Mouse (Mus musculus): Measurements from ENCODE around the gene Gimap1. TPM values are rescaled to one million over a fixed set of nuclear protein-coding genes. Genes with fewer than 3 reads are reported as not detected.

Gimap1 gene
- 2.8 and 5.2 TPM in 2 replicates for polyA plus RNA-seq (2014; fragmentation: Nextera tagmentation; extraction: Ambion mirVana)

- Histone ChIP-seq H3K27me3 (ENCODE audit: control insufficient read depth, insufficient read depth, low read length) (peaks cover 17% of the 10 kb centered on the region), H3K27ac (replicated peaks; ENCODE audit: low read depth, low read length) (no peak within 1 kb of the TSS), H3K9me3 (ENCODE audit: control insufficient read depth, low read length) (no peaks in the 10 kb centered on the region), H3K4me1 (ENCODE audit: control insufficient read depth, insufficient read depth, low read length) (no peaks in the 10 kb centered on the region), H3K9ac (replicated peaks; ENCODE audit: low read length) (no peak within 1 kb of the TSS), H3K4me3 (replicated peaks; ENCODE audit: low read depth, low read length) (no peak within 1 kb of the TSS), H3K4me2 (ENCODE audit: low read length) (no peak within 1 kb of the TSS), H3K36me3 (ENCODE audit: control insufficient read depth, insufficient read depth, low read length) (no peaks in the 10 kb centered on the region)
- DNase-seq (no peak), ATAC-seq (ENCODE audit: low FRiP score, low TSS enrichment) (no peak)
- WGBS = 83% methylated on average over 15 of the region's 15 CpGs
These were observed at the start of gene Gimap1 for GRCm38 (mm10) chr6:48738961-48739779. Gimap1 (plus strand) TSS chr6:48739054.

DNA sequence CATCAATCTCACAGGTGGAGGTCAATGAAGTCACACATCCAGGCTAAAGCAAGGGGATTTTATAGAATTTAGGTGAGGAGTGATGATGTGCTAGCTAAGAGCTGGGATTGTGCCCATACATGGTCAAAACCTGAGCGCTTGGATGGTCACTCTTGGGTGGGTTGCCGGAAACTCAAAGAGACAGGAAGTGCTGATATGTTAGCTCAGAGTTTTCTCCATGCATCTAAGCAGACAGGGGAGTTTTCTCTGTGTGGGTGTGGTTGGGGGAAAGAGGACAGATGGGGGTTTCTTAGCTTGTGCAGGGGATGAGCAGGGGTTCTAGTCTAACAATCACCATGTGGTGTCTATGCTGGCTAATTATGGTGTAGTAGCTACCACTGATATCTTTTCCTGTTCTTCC, 49.5 kb upstream of the Gimap1 start:
- ATAC-seq (ENCODE audit: low FRiP score, low TSS enrichment) = no peak
- Histone ChIP-seq H3K36me3 (ENCODE audit: control insufficient read depth, insufficient read depth, low read length) (no peaks in the 10 kb centered on the region), H3K27me3 (ENCODE audit: control insufficient read depth, insufficient read depth, low read length) (no peaks in the 10 kb centered on the region), H3K4me2 (ENCODE audit: low read length) (no peak overlapping the region), H3K27ac (replicated peaks; ENCODE audit: low read depth, low read length) (no peak overlapping the region), H3K9ac (replicated peaks; ENCODE audit: low read length) (no peak overlapping the region), H3K9me3 (ENCODE audit: control insufficient read depth, low read length) (no peaks in the 10 kb centered on the region), H3K4me3 (replicated peaks; ENCODE audit: low read depth, low read length) (no peak overlapping the region), H3K4me1 (ENCODE audit: control insufficient read depth, insufficient read depth, low read length) (no peaks in the 10 kb centered on the region)
- WGBS = 91% methylated on average over 2 of the region's 2 CpGs
- no peak for DNase-seq

GRCm38 (mm10) chr6:48692962-48693361, 45.9 kb upstream of the Gimap1 start:
- Histone ChIP-seq H3K4me2 (ENCODE audit: low read length) (no peak overlapping the region), H3K27me3 (ENCODE audit: control insufficient read depth, insufficient read depth, low read length) (no peaks in the 10 kb centered on the region), H3K27ac (replicated peaks; ENCODE audit: low read depth, low read length) (no peak overlapping the region), H3K9me3 (ENCODE audit: control insufficient read depth, low read length) (no peaks in the 10 kb centered on the region), H3K9ac (replicated peaks; ENCODE audit: low read length) (no peak overlapping the region), H3K4me1 (ENCODE audit: control insufficient read depth, insufficient read depth, low read length) (no peaks in the 10 kb centered on the region), H3K36me3 (ENCODE audit: control insufficient read depth, insufficient read depth, low read length) (no peaks in the 10 kb centered on the region), H3K4me3 (replicated peaks; ENCODE audit: low read depth, low read length) (no peak overlapping the region)
- 91% methylated on average over 6 of the region's 6 CpGs for WGBS
- no peak for DNase-seq
- ATAC-seq (ENCODE audit: low FRiP score, low TSS enrichment) = no peak

DNA sequence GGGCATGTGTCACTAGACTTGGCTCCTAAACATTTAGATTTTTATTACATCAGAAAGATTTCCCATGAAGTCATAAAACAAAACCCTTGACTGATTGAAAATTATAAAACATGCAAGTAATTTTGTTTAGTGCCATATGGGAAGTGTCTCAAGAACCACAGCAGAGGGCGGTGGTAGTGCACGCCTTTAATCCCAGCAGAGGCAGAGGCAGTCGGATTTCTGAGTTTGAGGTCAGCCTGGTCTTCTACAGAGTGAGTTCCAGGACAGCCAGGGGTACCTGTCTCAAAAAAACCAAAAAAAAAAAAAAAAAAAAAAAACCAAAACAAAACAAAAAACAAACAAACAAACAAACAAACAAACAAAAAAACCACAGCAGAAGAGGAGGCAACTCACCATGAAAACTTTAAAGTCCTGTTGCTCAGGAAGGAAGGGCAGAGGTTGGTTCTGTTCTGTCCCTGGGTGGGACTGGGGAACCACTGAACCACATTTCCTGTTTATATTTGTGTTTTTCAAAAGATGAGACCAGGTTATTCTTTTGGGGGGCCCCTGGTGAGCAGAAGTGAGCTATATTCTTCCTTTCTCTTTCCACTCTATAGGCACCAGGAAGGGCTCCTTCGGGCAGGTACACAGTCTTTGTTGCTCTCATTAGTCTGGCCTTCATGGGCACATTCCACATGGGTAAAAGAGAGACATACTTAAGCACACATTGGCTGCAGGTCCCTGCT, 41.9 kb upstream of the Gimap1 start:
- Histone ChIP-seq H3K9ac (replicated peaks; ENCODE audit: low read length) (no peak overlapping the region), H3K4me3 (replicated peaks; ENCODE audit: low read depth, low read length) (no peak overlapping the region), H3K4me1 (ENCODE audit: control insufficient read depth, insufficient read depth, low read length) (no peaks in the 10 kb centered on the region), H3K9me3 (ENCODE audit: control insufficient read depth, low read length) (no peaks in the 10 kb centered on the region), H3K36me3 (ENCODE audit: control insufficient read depth, insufficient read depth, low read length) (no peaks in the 10 kb centered on the region), H3K4me2 (ENCODE audit: low read length) (no peak overlapping the region), H3K27me3 (ENCODE audit: control insufficient read depth, insufficient read depth, low read length) (no peaks in the 10 kb centered on the region), H3K27ac (replicated peaks; ENCODE audit: low read depth, low read length) (no peak overlapping the region)
- ATAC-seq (ENCODE audit: low FRiP score, low TSS enrichment) (no peak), DNase-seq (no peak)
- 86% methylated on average over 4 of the region's 4 CpGs for WGBS

GRCm38 (mm10) chr6:48697555-48697930, 41.3 kb upstream of the Gimap1 start:
- ATAC-seq (ENCODE audit: low FRiP score, low TSS enrichment) (no peak), DNase-seq (no peak)
- no peaks in the 10 kb centered on the region for H3K27me3 ChIP-seq (ENCODE audit: control insufficient read depth, insufficient read depth, low read length)
- no peaks in the 10 kb centered on the region for H3K4me1 ChIP-seq (ENCODE audit: control insufficient read depth, insufficient read depth, low read length)
- no peaks in the 10 kb centered on the region for H3K36me3 ChIP-seq (ENCODE audit: control insufficient read depth, insufficient read depth, low read length)
- H3K4me3 ChIP-seq (replicated peaks; ENCODE audit: low read depth, low read length) = no peak overlapping the region
- no peak overlapping the region for H3K4me2 ChIP-seq (ENCODE audit: low read length)
- no peak overlapping the region for H3K9ac ChIP-seq (replicated peaks; ENCODE audit: low read length)
- WGBS = 75% methylated on average over 1 of the region's 1 CpGs
- H3K27ac ChIP-seq (replicated peaks; ENCODE audit: low read depth, low read length) = no peak overlapping the region
- no peaks in the 10 kb centered on the region for H3K9me3 ChIP-seq (ENCODE audit: control insufficient read depth, low read length)

GRCm38 (mm10) chr6:48698066-48698856, 40.6 kb upstream of the Gimap1 start:
- H3K4me2 ChIP-seq (ENCODE audit: low read length) = no peak overlapping the region
- no peak for ATAC-seq (ENCODE audit: low FRiP score, low TSS enrichment)
- WGBS = 74% methylated on average over 7 of the region's 7 CpGs
- no peaks in the 10 kb centered on the region for H3K9me3 ChIP-seq (ENCODE audit: control insufficient read depth, low read length)
- H3K27me3 ChIP-seq (ENCODE audit: control insufficient read depth, insufficient read depth, low read length) = no peaks in the 10 kb centered on the region
- no peak overlapping the region for H3K4me3 ChIP-seq (replicated peaks; ENCODE audit: low read depth, low read length)
- no peaks in the 10 kb centered on the region for H3K36me3 ChIP-seq (ENCODE audit: control insufficient read depth, insufficient read depth, low read length)
- no peak for DNase-seq
- H3K9ac ChIP-seq (replicated peaks; ENCODE audit: low read length) = no peak overlapping the region
- H3K4me1 ChIP-seq (ENCODE audit: control insufficient read depth, insufficient read depth, low read length) = no peaks in the 10 kb centered on the region
- no peak overlapping the region for H3K27ac ChIP-seq (replicated peaks; ENCODE audit: low read depth, low read length)

- ATAC-seq (ENCODE audit: low FRiP score, low TSS enrichment) (no peak), DNase-seq (no peak)
- Histone ChIP-seq H3K4me2 (ENCODE audit: low read length) (no peak overlapping the region), H3K9me3 (ENCODE audit: control insufficient read depth, low read length) (no peaks in the 10 kb centered on the region), H3K4me1 (ENCODE audit: control insufficient read depth, insufficient read depth, low read length) (no peaks in the 10 kb centered on the region), H3K27ac (replicated peaks; ENCODE audit: low read depth, low read length) (no peak overlapping the region), H3K9ac (replicated peaks; ENCODE audit: low read length) (no peak overlapping the region), H3K36me3 (ENCODE audit: control insufficient read depth, insufficient read depth, low read length) (no peaks in the 10 kb centered on the region), H3K27me3 (ENCODE audit: control insufficient read depth, insufficient read depth, low read length) (no peaks in the 10 kb centered on the region), H3K4me3 (replicated peaks; ENCODE audit: low read depth, low read length) (no peak overlapping the region)
- 87% methylated on average over 3 of the region's 3 CpGs for WGBS
These were observed 40.0 kb upstream of the Gimap1 start for GRCm38 (mm10) chr6:48698888-48699287.

GRCm38 (mm10) chr6:48700251-48701075, 38.4 kb upstream of the Gimap1 start:
- no peak for ATAC-seq (ENCODE audit: low FRiP score, low TSS enrichment)
- 64% methylated on average over 5 of the region's 5 CpGs for WGBS
- no peaks in the 10 kb centered on the region for H3K27me3 ChIP-seq (ENCODE audit: control insufficient read depth, insufficient read depth, low read length)

More at GRCm38 (mm10) chr6:48700251-48701075, 38.4 kb upstream of the Gimap1 start:
- no peak for DNase-seq
- Histone ChIP-seq H3K9me3 (ENCODE audit: control insufficient read depth, low read length) (no peaks in the 10 kb centered on the region), H3K9ac (replicated peaks; ENCODE audit: low read length) (no peak overlapping the region), H3K36me3 (ENCODE audit: control insufficient read depth, insufficient read depth, low read length) (no peaks in the 10 kb centered on the region), H3K4me1 (ENCODE audit: control insufficient read depth, insufficient read depth, low read length) (no peaks in the 10 kb centered on the region), H3K4me2 (ENCODE audit: low read length) (no peak overlapping the region), H3K27ac (replicated peaks; ENCODE audit: low read depth, low read length) (no peak overlapping the region), H3K4me3 (replicated peaks; ENCODE audit: low read depth, low read length) (no peak overlapping the region)

All from midbrain, embryonic 14.5 days (tissue).